Mouse (Mus musculus): ENCODE measurements around the gene Gm28778. TPM values are rescaled to one million over a fixed set of nuclear protein-coding genes. Genes with fewer than 3 reads are reported as not detected.

Gm28778 gene
- total and polyA plus RNA-seq, 3 experiments, result 2.0 TPM; not detected in 2

DNA sequence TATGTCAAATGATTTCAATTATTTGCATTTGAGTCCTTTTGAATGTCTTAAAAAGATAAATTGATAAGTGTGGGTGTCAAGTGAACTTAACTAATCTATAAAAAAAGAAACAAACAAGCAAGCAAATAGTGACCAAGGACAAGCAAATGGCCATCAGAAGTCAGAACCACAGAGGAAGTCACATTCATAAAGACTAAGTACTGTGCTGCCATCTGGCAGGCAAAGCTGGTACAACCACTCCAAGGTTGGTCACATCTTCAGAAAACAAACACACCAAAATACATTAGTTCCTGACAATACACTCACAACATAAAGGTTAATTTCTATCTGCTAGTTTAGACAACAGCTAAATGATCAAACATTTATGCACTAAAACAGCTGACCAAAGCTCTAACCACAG is 24.3 kb upstream of the Gm28778 start:
- H3K4me3 ChIP-seq (ENCODE audit: control insufficient read depth in 1 of 2, insufficient read depth in 1 of 2, low read depth in 2 of 2, low read length in 2 of 2), result no peak overlapping the region

DNA sequence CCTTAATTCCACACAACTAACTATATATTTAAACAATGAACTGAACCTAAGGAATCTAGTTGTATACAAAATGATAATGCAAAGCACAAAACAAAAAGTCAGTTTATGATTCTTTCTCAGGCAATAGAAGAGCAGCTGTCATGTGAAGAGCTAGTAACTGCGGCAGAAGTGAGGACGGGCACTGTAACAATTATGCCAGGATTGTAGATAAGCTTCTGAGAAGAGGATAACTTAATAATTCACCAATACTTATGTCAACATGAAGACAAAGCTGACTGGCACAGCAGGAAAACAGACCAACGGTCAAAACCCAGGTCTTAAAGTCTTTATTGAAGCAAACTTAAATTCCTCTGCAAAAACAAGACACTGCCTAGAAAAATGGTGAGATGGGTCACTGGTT is 5.7 kb upstream of the Gm28778 start:
- peaks cover 1% of the 10 kb centered on the region for H3K79me2 ChIP-seq (ENCODE audit: control insufficient read depth, insufficient read depth, low read length, poor library complexity)

More for the DNA sequence above, 24.3 kb upstream of the Gm28778 start:
- no peaks in the 10 kb centered on the region; the same call in 1 of the 2 replicates for H3K79me2 ChIP-seq (ENCODE audit: control insufficient read depth, insufficient read depth, low read length, poor library complexity)
- H3K27ac ChIP-seq (ENCODE audit: control insufficient read depth, low read depth, low read length), result no peak overlapping the region
- H3K4me1 ChIP-seq (ENCODE audit: control insufficient read depth in 1 of 2, insufficient read depth in 2 of 2, low read length in 2 of 2), result no peaks in the 10 kb centered on the region
- H3K9me3 ChIP-seq (replicated peaks; ENCODE audit: insufficient read depth, low read length), result no peaks in the 10 kb centered on the region
- TF ChIP-seq SMC3 (IDR thresholded peaks at IDR 0.05; ENCODE audit: low read depth, low read length) (peak; percentile 71), POLR2AphosphoS5 (IDR thresholded peaks at IDR 0.05; ENCODE audit: borderline replicate concordance, low read depth, low read length) (no peak), GABPA (IDR thresholded peaks at IDR 0.05; ENCODE audit: low read depth, low read length) (no peak), MAFK (IDR thresholded peaks at IDR 0.05; ENCODE audit: borderline replicate concordance, low read depth, low read length) (no peak), CHD2 (IDR thresholded peaks at IDR 0.05; ENCODE audit: low read length) (no peak), CTCF (IDR thresholded peaks at IDR 0.05 in 2 of 3, conservative IDR thresholded peaks at IDR 0.05 in 1 of 3; ENCODE audit: control insufficient read depth in 1 of 3, insufficient read depth in 1 of 3, low read depth in 2 of 3, low read length in 3 of 3, poor library complexity in 1 of 3, severe bottlenecking in 1 of 3) (peak; percentile 20 to 55 (median 21); a peak in 4 of 6 replicates), RAD21 (IDR thresholded peaks at IDR 0.05; ENCODE audit: low read depth, low read length) (peak; percentile 48), ZC3H11A (IDR thresholded peaks at IDR 0.05; ENCODE audit: low read depth, low read length) (peak; percentile 28; the same call in 1 of the 2 replicates), JUND (IDR thresholded peaks at IDR 0.05; ENCODE audit: low read depth, low read length) (no peak), MYB (IDR thresholded peaks at IDR 0.05; ENCODE audit: low read depth, low read length) (no peak)
- H3K36me3 ChIP-seq (ENCODE audit: control insufficient read depth in 1 of 2, insufficient read depth in 2 of 2, low read length in 2 of 2), result peaks cover 0 to 13% of the 10 kb centered on the region in 2 experiments; a peak in 2 of 4 replicates
- DNase-seq (ENCODE audit: low read depth, low spot score), result peak; percentile 20
- H3K9ac ChIP-seq (ENCODE audit: control insufficient read depth, low read depth, low read length, poor library complexity, severe bottlenecking), result no peak overlapping the region
- no peaks in the 10 kb centered on the region for H3K27me3 ChIP-seq (ENCODE audit: control insufficient read depth in 1 of 2, insufficient read depth in 2 of 2, low read length in 2 of 2)

DNA sequence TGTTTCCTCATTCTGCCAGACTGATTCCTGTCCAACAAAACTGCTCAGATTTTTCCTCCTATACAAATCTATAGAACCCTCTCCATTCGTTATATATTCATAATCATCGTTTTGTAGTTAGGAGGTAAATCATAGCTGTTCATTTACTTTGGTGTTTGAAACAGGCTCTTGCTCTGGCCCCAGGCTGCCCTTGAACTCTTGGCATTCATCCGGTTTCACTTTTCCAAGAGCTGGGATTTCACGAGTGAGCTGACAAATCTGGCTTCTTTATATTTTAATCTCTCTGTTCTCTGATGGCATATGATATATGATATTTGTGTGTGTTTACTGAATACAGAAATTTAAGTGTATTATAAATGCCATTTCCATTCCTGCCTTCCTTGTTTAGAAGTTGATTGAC is 3.6 kb downstream of the Gm28778 start:
- H3K9ac ChIP-seq (ENCODE audit: control insufficient read depth, low read depth, low read length, poor library complexity, severe bottlenecking), result no peak overlapping the region
- H3K4me3 ChIP-seq (ENCODE audit: control insufficient read depth in 1 of 2, insufficient read depth in 1 of 2, low read depth in 2 of 2, low read length in 2 of 2), result no peak overlapping the region
- H3K9me3 ChIP-seq (replicated peaks; ENCODE audit: insufficient read depth, low read length), result no peaks in the 10 kb centered on the region
- no peak for DNase-seq (ENCODE audit: low read depth, low spot score)
- peaks cover 0 to 2% of the 10 kb centered on the region in 2 experiments; a peak in 1 of 4 replicates for H3K4me1 ChIP-seq (ENCODE audit: control insufficient read depth in 1 of 2, insufficient read depth in 2 of 2, low read length in 2 of 2)
- H3K79me2 ChIP-seq (ENCODE audit: control insufficient read depth, insufficient read depth, low read length, poor library complexity), result peaks cover 3% of the 10 kb centered on the region; the same call in 1 of the 2 replicates
- no peak overlapping the region for H3K27ac ChIP-seq (ENCODE audit: control insufficient read depth, low read depth, low read length)
- H3K36me3 ChIP-seq (ENCODE audit: control insufficient read depth in 1 of 2, insufficient read depth in 2 of 2, low read length in 2 of 2), result peaks cover 3 to 10% of the 10 kb centered on the region in 2 experiments; a peak in 3 of 4 replicates
- H3K27me3 ChIP-seq (ENCODE audit: control insufficient read depth in 1 of 2, insufficient read depth in 2 of 2, low read length in 2 of 2), result no peaks in the 10 kb centered on the region
- TF ChIP-seq SIN3A (IDR thresholded peaks at IDR 0.05; ENCODE audit: low read length) (no peak), POLR2AphosphoS5 (IDR thresholded peaks at IDR 0.05; ENCODE audit: borderline replicate concordance, low read depth, low read length) (no peak), SMC3 (IDR thresholded peaks at IDR 0.05; ENCODE audit: low read depth, low read length) (no peak), MEF2A (IDR thresholded peaks at IDR 0.05; ENCODE audit: extremely low read depth, insufficient replicate concordance, low read depth, low read length, poor library complexity, severe bottlenecking) (no peak), RAD21 (IDR thresholded peaks at IDR 0.05; ENCODE audit: low read depth, low read length) (no peak), MYC (IDR thresholded peaks at IDR 0.05; ENCODE audit: low read depth, low read length) (no peak), EP300 (IDR thresholded peaks at IDR 0.05; ENCODE audit: low read depth in 1 of 2, low read length in 2 of 2) (no peak), ELF1 (IDR thresholded peaks at IDR 0.05; ENCODE audit: low read depth, low read length) (no peak), TCF12 (IDR thresholded peaks at IDR 0.05; ENCODE audit: low read depth, low read length) (no peak), GATA1 (IDR thresholded peaks at IDR 0.05; ENCODE audit: low read depth, low read length) (no peak), POLR2AphosphoS2 (IDR thresholded peaks at IDR 0.05; ENCODE audit: low read length) (no peak), NELFE (IDR thresholded peaks at IDR 0.05; ENCODE audit: low read depth, low read length) (no peak), USF1 (IDR thresholded peaks at IDR 0.05; ENCODE audit: low read depth, low read length) (no peak), MXI1 (IDR thresholded peaks at IDR 0.05; ENCODE audit: low read depth, low read length) (no peak), ZMIZ1 (IDR thresholded peaks at IDR 0.05; ENCODE audit: low read depth, low read length) (no peak)

More for the DNA sequence above, 5.7 kb upstream of the Gm28778 start:
- no peak overlapping the region for H3K27ac ChIP-seq (ENCODE audit: control insufficient read depth, low read depth, low read length)
- TF ChIP-seq BHLHE40 (IDR thresholded peaks at IDR 0.05; ENCODE audit: borderline replicate concordance, low read depth, low read length) (no peak), MEF2A (IDR thresholded peaks at IDR 0.05; ENCODE audit: extremely low read depth, insufficient replicate concordance, low read depth, low read length, poor library complexity, severe bottlenecking) (no peak), RCOR1 (IDR thresholded peaks at IDR 0.05; ENCODE audit: low read depth, low read length) (no peak), ZMIZ1 (IDR thresholded peaks at IDR 0.05; ENCODE audit: low read depth, low read length) (no peak), RAD21 (IDR thresholded peaks at IDR 0.05; ENCODE audit: low read depth, low read length) (no peak), POLR2A (IDR thresholded peaks at IDR 0.05; ENCODE audit: control insufficient read depth in 1 of 2, insufficient read depth in 1 of 2, low read depth in 1 of 2, low read length in 2 of 2, poor library complexity in 1 of 2) (no peak), POLR2AphosphoS2 (IDR thresholded peaks at IDR 0.05; ENCODE audit: low read length) (no peak), SIN3A (IDR thresholded peaks at IDR 0.05; ENCODE audit: low read length) (no peak), MYC (IDR thresholded peaks at IDR 0.05; ENCODE audit: low read depth, low read length) (no peak), JUND (IDR thresholded peaks at IDR 0.05; ENCODE audit: low read depth, low read length) (no peak), USF2 (IDR thresholded peaks at IDR 0.05; ENCODE audit: borderline replicate concordance in 1 of 2, insufficient read depth in 1 of 2, low read depth in 1 of 2, low read length in 2 of 2) (no peak)
- H3K9me3 ChIP-seq (replicated peaks; ENCODE audit: insufficient read depth, low read length), result no peaks in the 10 kb centered on the region
- no peak for DNase-seq (ENCODE audit: low read depth, low spot score)
- no peaks in the 10 kb centered on the region; a peak in 1 of 4 replicates for H3K4me1 ChIP-seq (ENCODE audit: control insufficient read depth in 1 of 2, insufficient read depth in 2 of 2, low read length in 2 of 2)
- H3K4me3 ChIP-seq (ENCODE audit: control insufficient read depth in 1 of 2, insufficient read depth in 1 of 2, low read depth in 2 of 2, low read length in 2 of 2), result no peak overlapping the region
- H3K36me3 ChIP-seq (ENCODE audit: control insufficient read depth in 1 of 2, insufficient read depth in 2 of 2, low read length in 2 of 2), result peaks cover 0 to 4% of the 10 kb centered on the region in 2 experiments; a peak in 1 of 4 replicates
- H3K27me3 ChIP-seq (ENCODE audit: control insufficient read depth in 1 of 2, insufficient read depth in 2 of 2, low read length in 2 of 2), result no peaks in the 10 kb centered on the region
- H3K9ac ChIP-seq (ENCODE audit: control insufficient read depth, low read depth, low read length, poor library complexity, severe bottlenecking), result no peak overlapping the region

Measured in MEL (cell line).